Mouse (Mus musculus) hindbrain, embryonic 14.5 days (tissue): ENCODE measurements around the gene Nfib. TPM values are rescaled to one million over a fixed set of nuclear protein-coding genes. Genes with fewer than 3 reads are reported as not detected.

Experiments used
- ATAC-seq: fragments of 200-750 bp; cut with Nextera tagmentation; 2 replicates; pipeline ENCODE4 v1.8.0; 2017; ENCODE audit warnings: moderate number of reproducible peaks, mild to moderate bottlenecking, moderate TSS enrichment, moderate library complexity; ENCODE audit not compliant: low FRiP score
- DNase-seq: peaks from one replicate; pipeline ENCODE4 v3.0.0-alpha.2; 2015; ENCODE audit warnings: low spot score
- H3K27ac ChIP-seq: fragments of 300-500 bp; sonication (generic); 2 replicates; pipeline ENCODE4 v1.5.1; 2014; ENCODE audit warnings: mild to moderate bottlenecking, moderate library complexity
- H3K27me3 ChIP-seq: fragments of 300-500 bp; sonication (generic); 2 replicates; pipeline ENCODE4 v1.6.1; 2014; ENCODE audit warnings: mild to moderate bottlenecking, low read length, mixed read lengths; ENCODE audit not compliant: control insufficient read depth, insufficient read depth
- H3K36me3 ChIP-seq: fragments of 300-500 bp; sonication (generic); replicated peaks from 2 replicates; pipeline ENCODE4 v1.6.1; 2014; ENCODE audit not compliant: control insufficient read depth, insufficient read depth
- H3K4me1 ChIP-seq: fragments of 300-500 bp; sonication (generic); replicated peaks from 2 replicates; pipeline ENCODE4 v1.6.1; 2014; ENCODE audit warnings: antibody characterized with exemption, low read length, mixed read lengths; ENCODE audit not compliant: control insufficient read depth, insufficient read depth
- H3K4me2 ChIP-seq: fragments of 300-500 bp; sonication (generic); replicated peaks from 2 replicates; pipeline ENCODE4 v1.6.1; 2014; ENCODE audit warnings: mild to moderate bottlenecking, moderate library complexity
- H3K4me3 ChIP-seq: fragments of 300-500 bp; sonication (generic); replicated peaks from 2 replicates; pipeline ENCODE4 v1.5.1; 2014; ENCODE audit warnings: mild to moderate bottlenecking, low read length
- H3K9ac ChIP-seq: fragments of 300-500 bp; sonication (generic); 2 replicates; pipeline ENCODE4 v1.6.1; 2014
- H3K9me3 ChIP-seq: fragments of 300-500 bp; sonication (generic); 2 replicates; pipeline ENCODE4 v1.6.1; 2016; ENCODE audit warnings: low read length; ENCODE audit not compliant: control insufficient read depth
- WGBS: fragments of 180-500 bp; shearing (Covaris S2); extraction: QIAGEN DNeasy Blood & Tissue Kit; methylation state at CpG from one replicate; pipeline ENCODE4 v1.1.7; 2014; 5-methylcytosine and 5-hydroxymethylcytosine counted together
- polyA plus RNA-seq: library from polyadenylated mRNA; unstranded; fragments of >200 nt; fragmentation: Nextera tagmentation; extraction: Ambion mirVana; gene quantifications from 2 replicates; pipeline ENCODE4 v1.2.1, GENCODE M21; 2014

Nfib gene
- polyA plus RNA-seq = 75.7 and 90.8 TPM in 2 replicates

- H3K9ac ChIP-seq = peak within 1 kb of the TSS; percentile 37; the same call in 1 of the 2 replicates
- DNase-seq = peak; percentile 48
- no peaks in the 10 kb centered on the region for H3K36me3 ChIP-seq
- ATAC-seq = peak; percentile 79
- H3K4me2 ChIP-seq = peak within 1 kb of the TSS; percentile 45
- H3K27ac ChIP-seq = peak within 1 kb of the TSS; percentile 82
- peaks cover 23% of the 10 kb centered on the region for H3K4me1 ChIP-seq
- WGBS = 23% methylated on average over 23 of the region's 23 CpGs
- H3K27me3 ChIP-seq = no peaks in the 10 kb centered on the region
- peak within 1 kb of the TSS; percentile 16 for H3K4me3 ChIP-seq
- H3K9me3 ChIP-seq = no peaks in the 10 kb centered on the region
These were observed at the start of gene Nfib for GRCm38 (mm10) chr4:82704841-82705794. Gene Nfib (minus strand): TSS chr4:82705750.

DNA sequence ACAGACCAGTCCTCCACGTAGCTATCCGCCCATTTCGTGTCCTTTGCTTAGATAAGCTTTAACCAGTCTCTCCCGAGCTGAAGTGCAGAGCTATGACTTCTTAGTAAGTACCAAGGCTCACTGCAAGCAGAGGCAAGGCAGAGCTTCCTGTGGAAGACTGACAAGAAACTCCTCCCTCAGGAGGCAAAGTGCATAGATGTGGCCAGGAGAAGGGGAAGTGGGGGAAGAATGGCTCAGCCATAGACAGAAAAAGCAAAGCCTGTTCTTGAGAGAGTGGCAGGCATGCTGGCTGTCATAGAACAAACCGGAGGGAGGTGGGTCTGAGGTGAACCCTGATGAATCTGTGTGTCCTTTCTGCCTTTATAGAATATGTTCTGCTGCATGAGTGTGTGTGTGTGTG lies 30.2 kb upstream of the Nfib start:
- Histone ChIP-seq H3K4me1 (no peaks in the 10 kb centered on the region), H3K9me3 (no peaks in the 10 kb centered on the region), H3K27ac (no peak overlapping the region), H3K4me3 (no peak overlapping the region), H3K9ac (no peak overlapping the region), H3K36me3 (no peaks in the 10 kb centered on the region), H3K27me3 (no peaks in the 10 kb centered on the region), H3K4me2 (no peak overlapping the region)
- WGBS = 78% methylated on average over 5 of the region's 5 CpGs
- ATAC-seq = no peak
- no peak for DNase-seq

DNA sequence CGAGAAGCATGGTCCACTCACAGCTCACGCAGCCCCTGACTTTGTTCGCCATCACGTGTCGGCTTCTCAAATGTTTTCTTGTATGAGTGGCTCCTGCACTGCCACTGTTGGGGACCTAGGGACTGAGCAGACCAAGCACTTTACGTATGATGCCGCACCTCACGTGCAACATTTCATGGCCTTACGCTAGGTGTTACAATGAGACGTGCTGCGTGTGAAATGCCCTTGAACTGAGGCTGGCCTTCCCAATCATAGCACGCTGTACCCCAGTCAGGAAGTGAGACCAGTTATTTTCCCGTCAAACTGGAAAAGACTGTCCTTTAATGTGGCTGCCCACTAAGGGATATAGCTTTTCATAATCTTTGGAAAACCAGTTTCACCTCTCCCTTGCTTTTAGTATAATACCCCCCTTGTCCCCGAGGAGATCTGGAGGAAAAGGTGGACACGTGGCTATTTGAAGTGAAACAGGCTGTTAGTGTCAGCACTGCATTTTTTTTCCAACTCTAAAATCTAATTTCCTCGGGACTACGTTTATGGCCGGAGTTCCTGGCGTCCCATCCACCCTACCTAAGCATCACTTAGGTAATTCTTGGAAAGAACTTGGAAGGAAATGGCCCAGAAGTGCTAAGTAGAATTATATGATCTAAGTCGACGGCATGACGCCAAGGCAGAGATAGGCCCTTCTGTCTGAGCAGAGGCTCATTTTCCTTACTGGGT lies 29.4 kb upstream of the Nfib start:
- no peaks in the 10 kb centered on the region for H3K4me1 ChIP-seq
- H3K9ac ChIP-seq = no peak overlapping the region
- 92% methylated on average over 22 of the region's 22 CpGs for WGBS
- no peak overlapping the region for H3K4me2 ChIP-seq
- no peaks in the 10 kb centered on the region for H3K36me3 ChIP-seq
- ATAC-seq = no peak
- H3K9me3 ChIP-seq = no peaks in the 10 kb centered on the region
- no peak overlapping the region for H3K27ac ChIP-seq
- H3K4me3 ChIP-seq = no peak overlapping the region
- DNase-seq = no peak
- no peaks in the 10 kb centered on the region for H3K27me3 ChIP-seq

GRCm38 (mm10) chr4:82734348-82734747 lies 28.8 kb upstream of the Nfib start:
- no peak for DNase-seq

DNA sequence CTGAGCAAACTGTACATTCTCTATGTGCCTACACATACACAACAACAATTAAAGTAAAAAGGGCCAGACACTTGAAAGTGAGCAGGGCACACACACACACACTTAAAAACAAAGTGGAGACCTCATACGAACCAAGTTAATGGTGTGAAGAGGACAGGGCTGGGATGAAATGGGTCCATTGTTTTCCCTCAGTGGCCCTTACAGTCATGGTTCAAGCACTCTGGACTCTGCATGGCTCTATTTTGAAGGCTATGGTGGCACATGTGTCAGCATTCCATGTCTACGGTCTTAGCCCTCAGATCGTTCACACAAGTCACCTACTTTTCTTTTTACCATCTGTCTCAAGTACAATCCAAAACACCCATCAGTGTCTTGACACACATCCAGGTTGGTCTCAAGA lies 28.1 kb upstream of the Nfib start:
- no peaks in the 10 kb centered on the region for H3K27me3 ChIP-seq
- H3K9me3 ChIP-seq = no peaks in the 10 kb centered on the region
- no peak overlapping the region for H3K4me3 ChIP-seq
- WGBS = 83% methylated on average over 3 of the region's 3 CpGs
- H3K9ac ChIP-seq = no peak overlapping the region
- ATAC-seq = no peak
- no peak for DNase-seq
- H3K4me1 ChIP-seq = no peaks in the 10 kb centered on the region
- no peak overlapping the region for H3K27ac ChIP-seq
- H3K36me3 ChIP-seq = no peaks in the 10 kb centered on the region
- no peak overlapping the region for H3K4me2 ChIP-seq

More at GRCm38 (mm10) chr4:82734348-82734747, 28.8 kb upstream of the Nfib start:
- no peak overlapping the region for H3K4me3 ChIP-seq
- H3K9me3 ChIP-seq = no peaks in the 10 kb centered on the region
- H3K4me1 ChIP-seq = no peaks in the 10 kb centered on the region
- H3K27me3 ChIP-seq = no peaks in the 10 kb centered on the region
- no peak overlapping the region for H3K27ac ChIP-seq
- 57% methylated on average over 5 of the region's 5 CpGs for WGBS
- no peak overlapping the region for H3K9ac ChIP-seq
- no peak for ATAC-seq
- no peak overlapping the region for H3K4me2 ChIP-seq
- no peaks in the 10 kb centered on the region for H3K36me3 ChIP-seq

DNA sequence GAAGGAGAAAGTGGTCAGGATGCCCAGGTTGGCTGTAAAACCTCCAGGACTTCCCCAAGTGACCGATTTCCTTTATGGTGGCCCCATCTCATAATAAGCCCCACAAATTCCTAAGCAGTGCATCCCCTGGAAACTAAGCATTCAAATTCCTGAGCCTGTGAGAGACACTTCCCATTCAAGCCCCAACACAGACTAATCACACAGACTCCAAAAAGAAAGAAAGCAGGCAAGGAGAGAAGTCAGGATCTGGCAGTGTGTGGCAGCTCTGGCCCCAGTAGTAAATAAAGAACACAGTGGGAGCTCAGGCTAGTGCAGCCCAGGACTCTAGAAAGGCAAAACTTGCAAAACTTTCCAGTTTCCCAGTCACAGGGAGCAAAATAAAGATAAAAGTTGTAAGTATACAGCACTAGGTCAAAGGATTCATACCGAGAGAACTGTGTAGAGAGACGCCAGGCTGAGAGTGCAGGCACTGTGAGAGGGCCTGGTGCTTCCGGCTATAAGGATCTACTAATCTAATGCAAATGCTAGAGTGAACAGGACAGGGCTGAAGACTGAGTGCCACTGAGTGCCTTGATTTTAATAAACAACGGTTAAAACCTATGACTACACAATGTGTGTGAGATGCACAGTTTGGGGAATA lies 24.8 kb upstream of the Nfib start:
- 18% methylated on average over 5 of the region's 5 CpGs for WGBS
- Histone ChIP-seq H3K9ac (no peak overlapping the region), H3K4me1 (no peaks in the 10 kb centered on the region), H3K9me3 (no peaks in the 10 kb centered on the region), H3K36me3 (no peaks in the 10 kb centered on the region), H3K27me3 (no peaks in the 10 kb centered on the region), H3K4me3 (no peak overlapping the region), H3K27ac (peak overlapping the region; percentile 63; the same call in 1 of the 2 replicates), H3K4me2 (no peak overlapping the region)
- peak; percentile 57; the same call in 1 of the 2 replicates for ATAC-seq
- DNase-seq = no peak

DNA sequence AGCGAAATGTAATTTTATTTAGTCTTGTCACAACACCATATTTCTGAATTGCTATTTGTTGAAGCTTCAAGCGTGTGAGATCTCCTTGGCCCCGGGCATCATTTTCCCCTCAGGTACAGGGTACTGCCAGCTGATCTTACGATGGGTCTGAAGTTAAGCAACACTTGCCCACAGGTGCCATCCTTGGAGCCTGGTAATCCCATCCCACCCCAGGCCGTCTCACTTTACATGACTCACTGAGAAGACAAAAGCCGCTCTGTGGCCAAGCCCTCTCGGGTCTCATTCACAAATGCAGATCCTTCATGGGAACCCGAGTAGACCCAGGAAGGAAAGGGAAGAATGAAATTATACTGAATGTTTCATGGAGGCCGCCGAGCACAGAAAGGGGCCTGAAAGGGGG lies 18.5 kb upstream of the Nfib start:
- Histone ChIP-seq H3K9me3 (peaks cover 12% of the 10 kb centered on the region), H3K36me3 (no peaks in the 10 kb centered on the region), H3K27me3 (no peaks in the 10 kb centered on the region), H3K4me2 (no peak overlapping the region), H3K27ac (no peak overlapping the region), H3K4me3 (no peak overlapping the region), H3K4me1 (no peaks in the 10 kb centered on the region), H3K9ac (no peak overlapping the region)
- 63% methylated on average over 10 of the region's 10 CpGs for WGBS
- no peak for DNase-seq
- ATAC-seq = no peak

DNA sequence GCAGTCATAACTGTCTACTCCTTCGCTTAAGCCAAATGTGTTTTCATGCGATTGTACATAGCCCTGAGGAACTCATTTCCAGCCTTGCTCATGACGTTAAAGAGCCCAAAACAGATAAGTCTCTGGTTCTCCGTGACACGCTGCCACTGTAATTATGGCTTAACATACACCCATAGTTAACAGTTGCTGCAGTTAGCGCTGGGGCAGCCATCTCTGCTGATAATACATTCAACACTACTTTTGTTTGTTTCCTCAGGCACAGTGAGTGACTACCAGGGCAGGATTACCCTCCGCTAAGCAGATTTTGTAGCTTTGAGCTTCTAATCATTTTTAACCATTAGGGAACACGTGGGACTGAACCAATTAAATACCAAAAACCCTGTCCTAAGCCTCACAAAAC lies 17.5 kb upstream of the Nfib start:
- ATAC-seq = no peak

DNA sequence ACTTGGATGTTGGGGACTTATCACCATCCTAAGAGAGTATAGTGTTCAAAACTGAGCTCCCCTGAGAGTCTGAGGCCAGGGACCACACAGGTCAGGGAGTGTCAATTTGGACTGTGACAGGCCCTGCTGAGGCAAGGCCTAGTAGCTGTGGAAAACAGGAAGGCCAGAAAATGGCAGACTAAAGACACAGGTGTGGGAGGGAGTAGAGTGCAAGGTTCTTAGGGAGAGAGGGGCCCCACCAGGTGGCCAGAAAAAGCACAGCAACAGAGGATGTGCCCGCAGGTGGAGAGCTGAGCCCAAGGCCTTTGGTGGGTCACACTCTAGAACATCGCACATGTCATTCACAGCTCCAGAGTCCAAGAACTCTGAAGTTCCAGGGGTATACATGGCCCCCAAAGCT lies 10.3 kb upstream of the Nfib start:
- no peak for DNase-seq
- ATAC-seq = no peak
- H3K27ac ChIP-seq = no peak overlapping the region
- no peak overlapping the region for H3K4me3 ChIP-seq
- no peaks in the 10 kb centered on the region for H3K4me1 ChIP-seq
- no peak overlapping the region for H3K9ac ChIP-seq
- H3K9me3 ChIP-seq = peaks cover 13% of the 10 kb centered on the region
- H3K36me3 ChIP-seq = no peaks in the 10 kb centered on the region
- 82% methylated on average over 2 of the region's 2 CpGs for WGBS
- no peak overlapping the region for H3K4me2 ChIP-seq
- H3K27me3 ChIP-seq = no peaks in the 10 kb centered on the region

More for the DNA sequence above, 17.5 kb upstream of the Nfib start:
- no peaks in the 10 kb centered on the region for H3K27me3 ChIP-seq
- H3K4me1 ChIP-seq = no peaks in the 10 kb centered on the region
- H3K9ac ChIP-seq = no peak overlapping the region
- H3K9me3 ChIP-seq = peaks cover 13% of the 10 kb centered on the region
- no peak for DNase-seq
- H3K36me3 ChIP-seq = no peaks in the 10 kb centered on the region
- 85% methylated on average over 8 of the region's 8 CpGs for WGBS
- H3K27ac ChIP-seq = no peak overlapping the region
- H3K4me3 ChIP-seq = no peak overlapping the region
- H3K4me2 ChIP-seq = no peak overlapping the region
